Mouse (Mus musculus): ENCODE measurements around the gene Tyk2. TPM values are rescaled to one million over a fixed set of nuclear protein-coding genes. Genes with fewer than 3 reads are reported as not detected.
A peak's percentile ranks its signal among the peaks of the same experiment; 100 is the strongest.

The Tyk2 gene
- polyA plus RNA-seq, 1 experiment from 2014 or later = 13.9 TPM

DNA sequence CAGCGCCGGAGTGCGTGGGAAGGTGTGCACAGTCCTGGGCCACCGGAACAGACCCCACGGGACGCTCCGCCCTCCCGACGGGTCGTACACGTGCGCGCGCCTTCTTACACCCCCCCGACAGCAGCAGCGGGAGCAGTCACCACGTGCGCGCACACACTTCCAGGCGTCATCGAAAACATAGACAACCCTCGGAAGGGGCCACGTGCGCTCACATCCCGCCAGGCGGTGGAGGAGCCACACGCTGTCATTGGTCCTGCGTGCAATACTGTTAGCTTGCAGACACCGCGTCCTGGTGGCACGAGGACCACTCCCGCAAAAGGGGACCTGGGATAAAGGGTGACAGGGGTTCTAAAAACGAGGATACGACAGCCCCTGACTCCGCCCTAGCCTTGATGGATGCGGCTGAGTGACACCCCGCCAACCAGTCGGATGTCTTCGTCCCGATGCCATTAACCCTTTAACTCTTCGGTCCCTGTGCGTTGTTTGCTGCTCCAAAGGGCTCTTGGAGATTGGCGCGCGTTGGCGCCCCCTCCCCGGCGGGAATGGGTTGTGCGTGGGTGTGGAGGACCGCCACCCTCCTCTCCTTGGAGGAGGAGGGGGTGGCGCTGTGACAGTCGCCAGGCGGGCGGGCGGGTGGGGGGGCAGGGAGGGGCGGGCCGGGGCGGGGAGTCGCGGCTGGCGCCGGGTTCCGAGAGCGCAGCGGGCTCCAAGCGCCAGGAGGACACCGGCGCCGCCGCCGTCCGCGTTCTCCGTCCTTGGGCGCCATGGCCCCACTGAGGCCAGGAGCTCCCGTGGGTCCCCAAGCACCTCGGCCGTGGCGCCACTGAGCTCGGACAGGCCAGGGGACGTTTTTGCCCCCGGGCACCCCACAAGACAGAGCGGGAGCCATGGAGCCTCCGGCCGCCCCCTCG, 34.3 kb upstream of the Tyk2 start, which contains the start of gene Pde4a:
Gene Pde4a (plus strand): TSS at position 674 of the 911 bp plus-strand sequence.
- no peak for ATAC-seq (ENCODE audit: insufficient number of reproducible peaks, insufficient read depth, low FRiP score, low TSS enrichment)
- H3K4me1 ChIP-seq = peaks cover 48% of the 10 kb centered on the region
- H3K9ac ChIP-seq = peak within 1 kb of the TSS; percentile 41
- peaks cover 57% of the 10 kb centered on the region for H3K27me3 ChIP-seq
- no peak within 1 kb of the TSS for H3K27ac ChIP-seq
- H3K9me3 ChIP-seq = no peaks in the 10 kb centered on the region
- H3K36me3 ChIP-seq = no peaks in the 10 kb centered on the region
- H3K4me3 ChIP-seq = peak within 1 kb of the TSS; percentile 45
- H3K4me2 ChIP-seq (replicated peaks) = peak within 1 kb of the TSS; percentile 93
- under 1% methylated on average over 86 of the region's 86 CpGs for WGBS

GRCm38 (mm10) chr9:21164072-21164471, 33.0 kb upstream of the Tyk2 start:
- H3K4me2 ChIP-seq (replicated peaks) = peak overlapping the region; percentile 36
- ATAC-seq (ENCODE audit: insufficient number of reproducible peaks, insufficient read depth, low FRiP score, low TSS enrichment) = no peak
- peak overlapping the region; percentile 16 for H3K4me3 ChIP-seq
- no peaks in the 10 kb centered on the region for H3K9me3 ChIP-seq
- H3K36me3 ChIP-seq = no peaks in the 10 kb centered on the region
- no peak overlapping the region; the same call in 1 of the 2 replicates for H3K9ac ChIP-seq
- no peak overlapping the region for H3K27ac ChIP-seq
- peaks cover 57% of the 10 kb centered on the region for H3K27me3 ChIP-seq
- WGBS = under 1% methylated on average over 26 of the region's 26 CpGs
- H3K4me1 ChIP-seq = peaks cover 46% of the 10 kb centered on the region

DNA sequence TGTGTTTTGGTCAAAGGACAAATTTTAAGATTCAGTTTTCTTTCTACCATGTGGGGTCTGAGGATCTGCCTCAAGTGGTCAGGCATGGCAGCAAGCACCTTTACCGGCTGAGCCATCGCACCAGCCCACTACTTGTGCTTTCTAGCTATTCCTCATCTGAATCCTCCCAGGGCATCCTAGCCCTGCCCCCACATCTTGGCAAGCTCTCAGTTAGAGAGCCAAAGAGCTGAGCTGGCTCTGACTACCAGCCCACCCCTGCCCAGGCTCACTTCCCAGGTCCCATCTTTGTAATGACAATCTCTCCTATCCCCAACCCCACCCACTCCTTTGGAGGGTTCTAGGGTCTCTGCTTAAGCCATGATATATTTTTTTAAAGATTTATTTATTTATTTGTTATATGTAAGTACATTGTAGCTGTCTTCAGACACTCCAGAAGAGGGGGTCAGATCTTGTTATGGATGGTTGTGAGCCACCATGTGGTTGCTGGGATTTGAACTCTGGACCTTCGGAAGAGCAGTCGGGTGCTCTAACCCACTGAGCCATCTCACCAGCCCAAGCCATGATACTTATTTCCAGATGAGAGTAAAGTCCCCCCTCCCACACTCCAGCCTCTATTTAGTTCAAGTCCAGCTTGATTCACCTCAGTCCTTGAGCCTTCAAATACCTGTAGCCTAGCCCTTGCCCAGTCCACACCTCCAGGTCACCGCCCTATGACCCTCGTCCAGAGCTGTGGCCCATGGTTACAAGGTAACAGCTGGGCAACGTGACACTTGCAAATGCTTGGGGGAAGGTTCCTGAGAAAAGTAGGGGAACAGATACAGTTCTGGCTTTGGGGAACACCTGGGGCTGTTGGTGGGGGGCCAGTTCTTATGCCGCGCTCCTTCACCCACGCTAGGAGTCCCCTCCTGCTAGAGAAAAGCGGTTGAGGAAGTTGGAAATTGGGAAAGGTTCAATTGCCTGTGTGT, 32.3 kb upstream of the Tyk2 start:
- Histone ChIP-seq H3K4me2 (replicated peaks) (no peak overlapping the region), H3K27me3 (peaks cover 57% of the 10 kb centered on the region), H3K9me3 (no peaks in the 10 kb centered on the region), H3K27ac (no peak overlapping the region), H3K4me1 (peaks cover 39% of the 10 kb centered on the region), H3K36me3 (no peaks in the 10 kb centered on the region), H3K4me3 (0 out of 2 replicates have a peak overlapping the region, but pooled peaks have one; percentile 16), H3K9ac (no peak overlapping the region)
- ATAC-seq (ENCODE audit: insufficient number of reproducible peaks, insufficient read depth, low FRiP score, low TSS enrichment) = no peak
- 36% methylated on average over 11 of the region's 11 CpGs for WGBS

DNA sequence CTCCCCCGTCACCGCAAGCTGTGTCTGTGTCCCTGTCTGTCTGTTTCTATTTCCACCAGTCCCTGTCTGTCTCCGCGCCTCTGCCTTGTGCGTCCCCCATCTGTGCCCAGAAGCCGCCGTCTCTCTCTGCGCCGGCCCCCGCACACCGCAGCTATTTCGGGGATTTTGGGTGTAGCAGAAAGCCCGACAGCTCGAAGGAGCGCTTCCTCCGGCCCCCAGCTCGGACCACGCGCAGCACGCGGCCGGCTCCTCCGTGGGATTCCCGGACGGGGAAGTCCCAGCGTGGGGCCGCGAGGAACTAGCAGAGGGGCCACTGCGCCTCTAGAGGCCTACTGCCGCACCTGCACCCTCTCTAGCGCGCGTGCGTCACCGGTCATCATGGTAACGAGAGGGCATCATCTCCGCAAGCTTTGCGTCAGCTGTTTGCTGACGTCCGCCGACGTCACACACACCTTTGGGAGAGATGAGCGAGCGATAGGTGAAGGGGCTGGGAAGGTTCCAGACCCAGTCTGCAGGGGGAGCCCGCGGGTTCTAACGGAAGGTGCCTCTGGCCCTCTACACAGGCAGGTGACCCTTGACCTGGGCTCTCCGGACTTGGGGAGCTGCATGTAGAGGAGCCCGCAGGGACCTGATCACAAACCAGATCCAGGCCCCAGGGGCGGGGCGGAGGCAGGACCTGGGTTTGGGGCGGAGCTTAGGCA, 30.3 kb upstream of the Tyk2 start:
- Histone ChIP-seq H3K27me3 (peaks cover 47% of the 10 kb centered on the region), H3K4me1 (peaks cover 21% of the 10 kb centered on the region)

GRCm38 (mm10) chr9:21154787-21155186, 23.7 kb upstream of the Tyk2 start:
- ATAC-seq (ENCODE audit: insufficient number of reproducible peaks, insufficient read depth, low FRiP score, low TSS enrichment) = no peak
- peaks cover 19% of the 10 kb centered on the region; the same call in 1 of the 2 replicates for H3K4me1 ChIP-seq
- no peaks in the 10 kb centered on the region for H3K9me3 ChIP-seq
- no peak overlapping the region for H3K9ac ChIP-seq
- 84% methylated on average over 3 of the region's 3 CpGs for WGBS
- no peak overlapping the region for H3K4me2 ChIP-seq (replicated peaks)
- no peaks in the 10 kb centered on the region for H3K27me3 ChIP-seq
- no peaks in the 10 kb centered on the region for H3K36me3 ChIP-seq
- H3K4me3 ChIP-seq = no peak overlapping the region
- no peak overlapping the region for H3K27ac ChIP-seq

More for the DNA sequence above, 30.3 kb upstream of the Tyk2 start:
- peak overlapping the region; percentile 69 for H3K9ac ChIP-seq
- 0 out of 2 replicates have a peak, but pooled peaks have one; percentile 49 for ATAC-seq (ENCODE audit: insufficient number of reproducible peaks, insufficient read depth, low FRiP score, low TSS enrichment)
- H3K4me3 ChIP-seq = peak overlapping the region; percentile 52
- peak overlapping the region; percentile 73 for H3K4me2 ChIP-seq (replicated peaks)
- 2% methylated on average over 52 of the region's 52 CpGs for WGBS
- no peaks in the 10 kb centered on the region for H3K9me3 ChIP-seq
- H3K27ac ChIP-seq = no peak overlapping the region
- H3K36me3 ChIP-seq = no peaks in the 10 kb centered on the region

GRCm38 (mm10) chr9:21153833-21154232, 22.8 kb upstream of the Tyk2 start:
- Histone ChIP-seq H3K27ac (peak overlapping the region; percentile 47), H3K9ac (peak overlapping the region; percentile 39; the same call in 1 of the 2 replicates), H3K27me3 (no peaks in the 10 kb centered on the region), H3K4me3 (peak overlapping the region; percentile 30), H3K4me1 (peaks cover 22% of the 10 kb centered on the region), H3K9me3 (no peaks in the 10 kb centered on the region), H3K36me3 (no peaks in the 10 kb centered on the region), H3K4me2 (replicated peaks) (peak overlapping the region; percentile 55)
- ATAC-seq (ENCODE audit: insufficient number of reproducible peaks, insufficient read depth, low FRiP score, low TSS enrichment) = no peak
- 3% methylated on average over 5 of the region's 5 CpGs for WGBS

GRCm38 (mm10) chr9:21153331-21153730, 22.3 kb upstream of the Tyk2 start:
- Histone ChIP-seq H3K36me3 (no peaks in the 10 kb centered on the region), H3K4me3 (peak overlapping the region; percentile 30), H3K4me2 (replicated peaks) (peak overlapping the region; percentile 55), H3K27ac (peak overlapping the region; percentile 47), H3K4me1 (peaks cover 27% of the 10 kb centered on the region), H3K27me3 (no peaks in the 10 kb centered on the region), H3K9ac (peak overlapping the region; percentile 39), H3K9me3 (no peaks in the 10 kb centered on the region)
- 6% methylated on average over 12 of the region's 12 CpGs for WGBS
- ATAC-seq (ENCODE audit: insufficient number of reproducible peaks, insufficient read depth, low FRiP score, low TSS enrichment) = no peak

DNA sequence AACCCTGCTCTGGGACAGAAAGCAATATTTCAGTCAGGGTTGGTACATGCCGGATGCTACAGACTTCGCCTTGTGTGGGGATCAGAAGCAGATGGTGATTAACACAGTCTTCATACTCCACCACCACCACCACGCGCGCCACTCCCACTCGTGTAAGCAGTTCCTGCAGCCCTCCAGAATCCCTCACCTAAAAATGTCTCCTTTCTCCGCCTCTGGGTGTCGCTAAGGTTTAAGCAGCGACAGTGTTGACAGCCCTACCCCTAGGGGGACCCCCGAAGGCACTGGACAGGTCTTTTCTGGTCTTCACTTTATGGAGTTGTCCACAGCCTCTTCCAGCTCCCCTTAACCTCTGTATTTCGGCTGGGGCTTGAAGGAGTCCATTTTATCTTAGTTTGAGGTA, 21.7 kb upstream of the Tyk2 start:
- H3K27ac ChIP-seq = peak overlapping the region; percentile 47; the same call in 1 of the 2 replicates
- peak overlapping the region; percentile 55 for H3K4me2 ChIP-seq (replicated peaks)
- no peaks in the 10 kb centered on the region for H3K36me3 ChIP-seq
- H3K27me3 ChIP-seq = no peaks in the 10 kb centered on the region
- no peaks in the 10 kb centered on the region for H3K9me3 ChIP-seq
- 2% methylated on average over 11 of the region's 11 CpGs for WGBS
- peaks cover 33% of the 10 kb centered on the region for H3K4me1 ChIP-seq
- H3K9ac ChIP-seq = 0 out of 2 replicates have a peak overlapping the region, but pooled peaks have one; percentile 39
- no peak for ATAC-seq (ENCODE audit: insufficient number of reproducible peaks, insufficient read depth, low FRiP score, low TSS enrichment)
- H3K4me3 ChIP-seq = peak overlapping the region; percentile 30

DNA sequence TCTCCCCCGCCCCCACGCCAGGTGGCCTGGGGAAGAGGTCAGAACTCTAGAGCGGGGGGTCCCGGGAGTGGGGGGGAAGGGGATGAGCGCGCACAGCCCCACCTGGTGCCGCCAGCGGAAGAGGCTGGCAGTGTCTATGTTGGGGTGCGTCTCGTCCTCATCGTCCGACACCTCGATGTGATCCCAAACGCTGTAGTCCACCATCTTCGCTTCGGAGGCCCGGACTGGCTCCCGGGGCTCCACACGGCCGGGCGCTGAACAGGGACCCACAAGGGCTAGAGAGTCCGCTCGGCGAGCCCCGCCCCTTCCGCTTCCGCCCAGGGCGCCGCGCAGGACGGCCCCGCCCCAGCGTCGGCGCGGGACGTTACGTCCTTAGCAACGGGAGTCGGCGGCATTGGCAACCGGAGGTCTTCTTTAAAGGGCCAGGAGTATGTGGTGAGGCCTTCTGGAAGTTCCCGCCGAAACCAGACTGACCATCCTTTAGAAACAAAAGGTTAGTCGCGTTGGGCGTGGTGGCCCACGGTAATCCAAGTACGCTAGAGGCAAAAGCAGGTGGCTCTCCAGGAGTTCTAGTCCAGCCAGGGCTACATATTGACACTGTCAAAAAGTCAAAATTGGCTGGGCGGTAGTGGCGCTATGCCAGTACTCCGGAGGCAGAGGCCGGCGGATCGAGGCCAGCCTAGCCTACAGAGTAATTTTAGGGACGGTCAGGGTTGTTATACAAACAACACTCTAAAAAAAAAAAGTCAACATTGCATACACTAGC, 18.8 kb upstream of the Tyk2 start, which contains the start of gene Cdc37:
Gene Cdc37 (minus strand): TSS at position 329 of the 766 bp plus-strand sequence.
- Histone ChIP-seq H3K4me1 (peaks cover 50% of the 10 kb centered on the region), H3K9me3 (no peaks in the 10 kb centered on the region), H3K4me3 (peak within 1 kb of the TSS; percentile 81), H3K27ac (peak within 1 kb of the TSS; percentile 80; the same call in 1 of the 2 replicates), H3K9ac (peak within 1 kb of the TSS; percentile 89), H3K36me3 (peaks cover 7% of the 10 kb centered on the region), H3K27me3 (no peaks in the 10 kb centered on the region), H3K4me2 (replicated peaks) (peak within 1 kb of the TSS; percentile 98)
- WGBS = 5% methylated on average over 56 of the region's 56 CpGs
- ATAC-seq (ENCODE audit: insufficient number of reproducible peaks, insufficient read depth, low FRiP score, low TSS enrichment) = peak; percentile 89

- peak overlapping the region; percentile 89 for H3K9ac ChIP-seq
- H3K4me1 ChIP-seq = peaks cover 46% of the 10 kb centered on the region
- peaks cover 14% of the 10 kb centered on the region for H3K36me3 ChIP-seq
- H3K9me3 ChIP-seq = no peaks in the 10 kb centered on the region
- no peaks in the 10 kb centered on the region for H3K27me3 ChIP-seq
- H3K27ac ChIP-seq = peak overlapping the region; percentile 80; the same call in 1 of the 2 replicates
- WGBS = 10% methylated on average over 8 of the region's 8 CpGs
- peak overlapping the region; percentile 81 for H3K4me3 ChIP-seq
- H3K4me2 ChIP-seq (replicated peaks) = peak overlapping the region; percentile 98
- no peak for ATAC-seq (ENCODE audit: insufficient number of reproducible peaks, insufficient read depth, low FRiP score, low TSS enrichment)
Measured at GRCm38 (mm10) chr9:21149077-21149653, 18.1 kb upstream of the Tyk2 start.

All from embryonic facial prominence, embryonic 12.5 days (tissue).